Mouse (Mus musculus) megakaryocyte-erythroid progenitor cell, adult 5 weeks (primary cell): ENCODE measurements around the gene B9d1. TPM values are rescaled to one million over a fixed set of nuclear protein-coding genes. Genes with fewer than 3 reads are reported as not detected.

ENCODE experiments used
- polyA plus RNA-seq: library from polyadenylated mRNA; stranded (reverse); fragments of >175 nt; gene quantifications from 2 replicates; pipeline ENCODE4 v1.2.3, GENCODE M21; 2012

Gene B9d1
- 1.7 and 1.8 TPM in 2 replicates for polyA plus RNA-seq

DNA sequence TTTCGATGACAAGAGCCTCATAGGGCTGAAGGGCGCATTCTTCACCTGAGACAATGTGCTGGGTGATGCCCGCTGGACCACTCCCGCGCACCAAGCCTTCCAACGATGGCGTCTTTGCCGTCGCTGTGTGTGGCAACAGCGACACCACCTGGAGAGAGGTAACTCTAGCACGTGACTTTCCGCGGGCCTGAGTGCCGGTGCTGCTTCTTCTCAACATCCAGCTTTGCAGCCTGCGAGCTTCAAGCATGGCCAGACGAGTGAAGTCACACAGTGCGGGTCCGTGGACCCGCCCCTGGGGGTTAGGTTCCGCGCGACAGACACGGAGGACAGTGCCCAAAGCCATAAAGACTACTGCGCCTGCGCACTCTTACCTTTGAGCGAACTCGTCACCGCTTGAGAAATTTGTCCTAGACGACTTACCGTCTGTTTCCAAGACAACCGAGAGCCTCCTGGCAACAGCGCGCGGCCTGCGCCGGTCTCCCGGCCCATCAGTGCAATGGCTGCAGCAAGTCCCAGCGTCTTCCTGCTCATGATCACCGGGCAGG is at the start of gene B9d1:
Gene B9d1, plus strand, starts transcription at position 432 of the 545 bp plus-strand sequence.

DNA sequence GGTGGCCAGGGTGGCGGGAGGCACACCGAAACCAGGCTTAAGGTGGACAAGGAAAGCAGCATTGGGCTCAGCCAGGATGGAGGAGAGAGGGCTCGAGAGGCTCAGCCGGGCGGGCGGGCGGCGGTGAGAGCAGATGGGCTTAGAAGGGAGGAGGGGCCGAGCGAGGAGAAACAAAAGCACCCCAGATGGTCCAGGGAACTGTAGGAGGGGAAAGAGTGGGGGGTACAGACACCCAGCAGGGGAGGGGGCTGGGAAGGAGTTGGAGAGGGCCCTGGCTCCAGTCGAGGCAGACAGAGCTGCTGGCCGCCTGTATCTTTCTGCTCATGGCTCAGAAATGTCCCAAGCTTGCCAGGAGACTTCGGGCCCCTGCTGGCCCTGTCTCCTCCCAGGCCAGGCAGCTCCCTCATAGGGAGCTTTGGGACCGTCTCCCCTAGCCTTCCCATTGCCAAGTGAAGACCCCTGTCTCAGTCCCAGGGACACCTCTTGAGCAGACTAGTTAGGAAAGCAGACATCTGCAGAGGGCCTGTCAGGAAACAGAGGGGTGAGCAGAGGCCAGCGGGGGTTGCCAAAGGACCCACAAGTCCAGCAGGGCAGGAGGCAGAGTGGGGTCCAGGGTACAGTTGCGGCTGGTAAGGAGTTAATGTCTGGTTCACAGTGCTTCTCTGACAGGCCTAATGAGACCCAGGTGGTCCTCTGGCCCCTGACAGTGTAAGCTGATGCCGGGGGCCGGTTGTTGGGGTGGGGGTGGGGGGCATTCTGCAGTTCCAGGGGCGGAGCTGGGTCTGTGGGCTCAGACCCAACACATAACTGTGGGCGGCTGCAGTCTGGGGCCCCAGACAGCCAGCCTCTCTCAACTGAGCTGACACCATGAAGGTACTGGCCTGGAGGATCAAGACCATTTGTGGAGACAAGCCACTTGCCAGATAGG is 20.1 kb upstream of the B9d1 start, which contains the start of gene Mfap4:
Gene Mfap4, plus strand, starts transcription at position 819 of the 928 bp plus-strand sequence.

GRCm38 (mm10) chr11:61494129-61494997 is 10.6 kb upstream of the B9d1 start, which contains the start of gene Mapk7:
Gene Mapk7, minus strand, starts transcription at chr11:61494406.

Other genes with a start within 250 kb of the B9d1 start
- gene Aldh3a2, start 237.7 kb upstream of the B9d1 start, polyA plus RNA-seq, result 4.4 and 5.0 TPM in 2 replicates
- not detected in 2 replicates for gene Slc47a2, start 162.3 kb upstream of the B9d1 start, polyA plus RNA-seq
- gene Slc47a1, start 126.8 kb upstream of the B9d1 start, polyA plus RNA-seq, result not detected in 2 replicates
- gene Rnf112, start 51.0 kb upstream of the B9d1 start, polyA plus RNA-seq, result not detected in 2 replicates
- not detected in 2 replicates for gene Mfap4, start 19.7 kb upstream of the B9d1 start, polyA plus RNA-seq
- gene Mapk7, start 10.7 kb upstream of the B9d1 start, polyA plus RNA-seq, result 33.6 and 37.7 TPM in 2 replicates
- 0.11 and 0.22 TPM in 2 replicates for gene Epn2, start 74.5 kb downstream of the B9d1 start, polyA plus RNA-seq
- gene Grap, start 148.1 kb downstream of the B9d1 start, polyA plus RNA-seq, result 3.1 and 3.3 TPM in 2 replicates
- 0.25 and 0.46 TPM in 2 replicates for gene Fam83g, start 178.9 kb downstream of the B9d1 start, polyA plus RNA-seq
- gene Slc5a10, start 215.7 kb downstream of the B9d1 start, polyA plus RNA-seq, result not detected in 2 replicates